Mouse (Mus musculus) right cerebral cortex, postnatal 25 days (tissue): ENCODE data around the gene Chad.

Experiments used
- DNase-seq: peaks from one replicate; pipeline ENCODE4 v3.0.0; 2022

Gene Chad

DNA sequence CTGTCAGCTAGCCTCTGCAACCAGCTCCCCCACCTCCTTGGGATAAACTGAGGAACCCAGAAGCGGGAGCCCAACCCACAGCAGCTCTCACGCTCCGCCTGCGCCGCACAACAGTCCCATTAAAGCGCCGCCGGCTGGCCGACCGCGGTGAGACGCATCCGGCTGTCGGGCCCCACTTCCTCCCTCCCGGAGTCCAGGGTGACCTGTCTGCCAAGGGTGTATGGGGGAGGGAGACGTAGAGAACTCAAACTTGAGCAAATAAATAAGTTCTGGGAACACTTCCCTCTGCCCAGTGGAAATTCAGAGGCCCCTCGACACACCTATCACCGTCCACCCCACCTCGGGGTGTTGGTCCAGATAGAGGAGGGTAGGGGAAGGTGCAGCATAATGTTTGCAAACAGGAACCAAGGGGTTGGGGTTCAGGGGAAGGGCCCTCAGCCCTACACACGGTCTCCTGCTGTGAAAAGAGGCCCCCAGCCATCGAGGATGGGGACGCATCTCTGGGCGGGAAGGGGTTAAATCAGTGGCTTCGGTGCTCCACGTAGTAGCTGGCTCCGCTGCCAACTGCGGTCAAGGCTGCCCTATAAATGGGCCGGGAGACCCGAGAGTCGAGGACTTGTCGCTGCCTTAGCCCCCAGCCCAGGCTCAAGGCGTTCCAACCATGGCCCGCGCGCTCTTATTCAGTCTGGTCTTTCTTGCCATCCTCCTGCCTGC, at the start of gene Chad:
TSS of gene Chad (plus strand) at position 611 of the 714 bp plus-strand sequence.
- no peak for DNase-seq

DNA sequence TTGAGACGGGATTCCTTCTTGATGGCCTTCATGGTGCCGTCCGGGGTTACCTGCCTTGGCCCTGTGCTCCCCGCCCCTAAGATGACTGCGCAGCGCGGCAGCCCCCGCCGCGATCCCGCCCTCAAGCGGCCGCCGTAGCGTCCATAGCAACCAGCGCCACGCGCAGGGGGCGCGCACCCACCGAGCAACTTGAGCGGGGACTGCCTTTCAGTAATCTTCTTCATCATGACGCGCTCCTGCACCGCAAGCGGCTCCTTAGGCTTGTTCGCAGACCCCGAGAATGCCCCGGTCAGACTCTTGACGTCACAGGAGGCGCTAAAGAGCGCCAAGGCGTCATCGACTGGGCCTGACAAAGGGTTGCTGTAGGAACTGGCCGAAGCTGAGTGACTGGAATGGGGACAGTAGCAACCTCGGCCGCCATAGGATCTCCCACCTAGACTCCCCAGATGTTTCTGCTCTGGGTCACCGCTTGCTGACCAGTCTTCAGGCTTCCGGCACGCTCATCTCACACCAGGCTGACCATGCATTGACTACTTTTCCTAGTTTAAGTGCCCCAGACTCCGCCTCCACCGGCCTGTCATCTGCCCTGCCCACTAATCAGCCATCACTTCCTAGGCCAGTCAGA, 43.5 kb upstream of the Chad start, which contains the start of gene Mycbpap:
TSS of gene Mycbpap (minus strand) at position 524 of the 625 bp plus-strand sequence.
- peak; percentile 62 for DNase-seq

DNA sequence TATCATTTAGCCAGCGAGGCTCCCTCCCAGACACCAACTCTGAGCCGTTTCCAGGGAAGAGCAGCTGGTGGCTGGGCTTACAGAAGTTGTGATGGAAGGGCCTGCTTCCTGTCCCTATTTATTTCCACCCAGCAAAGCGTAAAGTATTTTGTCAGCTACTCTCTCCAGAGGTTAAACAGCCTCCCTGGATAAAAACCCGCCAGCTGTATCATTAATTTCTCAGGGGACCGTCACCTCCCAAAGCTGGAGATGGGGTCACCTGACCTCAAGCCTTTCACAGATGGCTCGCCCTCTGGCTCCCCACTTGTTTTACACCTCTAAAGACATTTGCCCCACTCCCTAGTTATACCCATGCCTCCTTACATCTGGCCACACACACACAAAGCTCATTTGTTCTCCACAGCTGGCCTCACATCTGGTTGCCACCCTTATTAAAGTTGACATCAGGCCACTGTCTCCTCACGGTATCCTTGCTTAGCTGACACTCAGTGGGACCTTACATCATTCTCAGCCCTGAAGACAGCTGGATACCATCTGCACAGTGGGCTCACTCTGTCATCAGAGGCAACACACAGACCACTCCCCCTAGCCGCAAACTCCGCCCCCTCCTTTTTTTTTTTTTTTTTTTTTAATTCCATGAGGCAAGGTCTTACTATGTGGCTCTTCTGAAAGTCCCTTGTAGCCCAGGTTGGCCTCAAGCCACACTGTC, 38.5 kb upstream of the Chad start:
- no peak for DNase-seq

DNA sequence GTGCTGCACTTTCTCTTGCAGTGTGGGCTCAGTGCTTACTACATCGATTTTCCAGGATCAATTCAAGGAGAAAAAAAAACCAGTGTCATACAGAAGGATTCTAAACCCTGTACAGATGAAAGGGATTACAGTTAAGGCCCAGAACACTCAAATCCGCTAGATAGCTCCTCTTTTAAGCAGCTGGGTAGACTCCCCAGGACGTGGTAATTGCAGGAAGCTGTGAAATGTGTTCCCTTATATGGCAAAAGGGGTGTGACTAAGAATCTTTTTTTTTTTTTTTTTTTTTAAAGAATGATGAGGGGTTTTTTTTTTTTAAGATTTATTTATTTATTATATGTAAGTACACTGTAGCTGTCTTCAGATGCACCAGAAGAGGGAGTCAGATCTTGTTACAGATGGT, 36.0 kb upstream of the Chad start:
- DNase-seq: no peak

DNA sequence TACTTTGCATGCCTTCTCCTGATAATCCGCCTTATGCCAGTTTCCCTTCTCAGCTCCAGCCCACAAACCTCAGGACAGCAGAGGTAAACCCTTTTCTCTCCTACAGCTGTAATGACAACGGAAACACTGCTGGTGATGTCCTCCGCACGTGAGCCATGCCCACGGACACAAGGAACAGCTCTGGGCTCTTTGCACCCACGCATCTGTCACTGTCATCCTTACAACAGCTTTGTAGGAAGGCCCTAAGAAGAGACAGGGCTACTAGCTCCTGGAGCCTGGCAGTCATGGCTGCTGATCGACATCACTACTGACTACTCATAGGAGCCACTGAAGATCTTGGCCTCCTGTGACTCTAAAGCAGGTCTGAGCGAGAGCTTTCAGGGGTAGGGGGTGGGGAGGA, 31.7 kb upstream of the Chad start:
- peak; percentile 27 for DNase-seq

DNA sequence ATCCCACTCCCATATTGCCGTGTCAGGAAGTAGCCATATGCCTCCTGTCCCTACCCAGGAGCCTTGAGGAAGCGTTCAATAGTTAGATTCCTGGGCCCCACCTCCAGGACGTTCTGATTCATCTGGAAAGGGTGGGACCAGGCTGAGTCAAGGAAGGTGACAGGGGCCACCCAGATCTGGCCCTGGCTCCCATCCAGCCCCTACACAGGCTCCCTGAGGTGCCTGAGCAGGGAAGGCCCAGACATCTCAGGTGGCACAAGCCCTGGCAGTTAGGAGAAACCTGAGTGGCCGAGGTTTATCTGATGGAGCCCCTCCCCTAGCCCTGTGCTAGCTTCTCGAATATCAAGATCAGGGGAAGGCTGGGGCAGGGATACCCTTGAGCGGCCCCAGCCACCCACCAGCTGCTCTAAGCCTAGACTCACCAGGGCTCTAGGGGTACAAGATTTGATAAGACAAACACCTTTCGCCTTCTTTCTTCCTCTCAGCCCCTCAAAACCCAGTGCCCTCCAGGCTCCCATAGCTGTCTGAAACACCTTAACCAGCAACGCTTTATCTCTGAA, 26.0 kb upstream of the Chad start:
- DNase-seq: no peak

DNA sequence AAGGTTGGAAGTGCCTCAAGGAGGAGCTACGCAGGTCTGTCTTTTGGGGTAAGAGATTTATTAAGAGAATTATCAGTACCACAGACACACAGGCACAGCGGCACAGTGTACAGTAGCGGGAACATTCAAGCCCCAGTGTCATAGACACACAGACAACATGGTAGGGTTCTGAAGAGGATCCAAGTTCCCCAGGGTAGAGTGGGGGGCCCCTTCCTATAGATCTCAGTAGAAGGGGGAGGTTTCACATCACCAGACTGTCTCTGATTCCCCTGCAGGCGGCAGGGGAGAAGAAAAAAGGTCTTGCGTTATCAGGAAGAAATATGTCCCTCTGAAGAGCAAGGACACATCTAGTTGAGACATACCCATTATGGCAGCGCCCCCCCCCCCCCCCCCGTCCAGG, 25.1 kb upstream of the Chad start:
- no peak for DNase-seq

DNA sequence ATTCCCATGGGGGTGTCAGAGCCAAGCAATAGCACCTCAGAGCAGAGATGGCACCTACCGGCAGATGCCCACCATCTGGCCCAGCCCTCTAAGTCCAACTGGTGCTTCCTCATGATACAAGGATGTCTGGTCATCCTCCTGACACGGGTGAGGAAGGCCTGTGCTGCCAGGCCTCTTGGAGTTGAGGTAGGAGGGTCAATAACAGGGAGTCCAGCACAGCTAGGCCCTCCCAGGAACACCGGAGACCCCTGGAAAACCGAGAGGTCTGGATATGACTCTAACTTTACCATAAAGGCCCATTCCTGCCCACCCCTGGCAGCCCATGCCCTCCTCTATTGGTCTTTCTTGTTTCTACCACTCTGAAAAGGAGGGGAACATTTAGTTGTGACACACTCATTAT, 22.4 kb upstream of the Chad start:
- DNase-seq: no peak

DNA sequence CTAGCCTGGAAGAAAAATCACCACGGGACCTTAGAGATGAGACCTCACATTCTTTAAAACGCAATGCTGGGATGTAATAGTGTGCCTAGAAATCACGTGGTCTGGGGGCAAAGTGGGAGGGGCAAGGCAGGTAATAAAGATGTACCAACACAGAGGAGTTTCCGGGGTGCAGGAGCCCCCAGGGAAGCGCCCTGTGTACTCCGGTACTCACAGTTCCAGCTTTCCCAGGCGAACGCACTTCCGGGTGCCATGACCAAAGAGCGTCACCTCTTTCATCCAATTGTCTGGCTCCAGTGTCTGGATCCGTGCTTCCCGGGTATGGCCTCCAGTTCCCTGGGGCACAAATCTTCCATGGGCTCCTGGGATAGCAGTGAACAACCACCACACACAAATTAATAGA, 21.5 kb upstream of the Chad start:
- no peak for DNase-seq

DNA sequence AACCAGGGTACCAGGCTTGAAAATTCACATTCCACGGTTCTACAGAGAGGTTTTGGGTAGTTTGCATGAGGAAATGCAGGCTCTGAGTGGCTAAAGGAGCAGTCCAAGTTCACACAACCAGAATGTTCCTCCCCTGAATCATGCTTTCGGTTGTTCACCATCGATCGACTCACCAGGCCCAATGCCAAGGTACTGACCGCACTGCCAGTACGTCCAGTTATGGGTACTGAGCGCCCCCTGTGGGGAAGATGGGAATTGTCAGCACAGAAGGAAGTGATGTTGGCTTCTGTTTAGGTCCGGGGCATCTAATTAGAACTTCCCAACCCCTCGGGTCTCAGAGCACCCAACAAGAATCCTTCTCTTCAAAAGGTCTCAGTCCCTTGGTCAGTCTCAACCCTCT, 20.9 kb upstream of the Chad start:
- peak; percentile 88 for DNase-seq

DNA sequence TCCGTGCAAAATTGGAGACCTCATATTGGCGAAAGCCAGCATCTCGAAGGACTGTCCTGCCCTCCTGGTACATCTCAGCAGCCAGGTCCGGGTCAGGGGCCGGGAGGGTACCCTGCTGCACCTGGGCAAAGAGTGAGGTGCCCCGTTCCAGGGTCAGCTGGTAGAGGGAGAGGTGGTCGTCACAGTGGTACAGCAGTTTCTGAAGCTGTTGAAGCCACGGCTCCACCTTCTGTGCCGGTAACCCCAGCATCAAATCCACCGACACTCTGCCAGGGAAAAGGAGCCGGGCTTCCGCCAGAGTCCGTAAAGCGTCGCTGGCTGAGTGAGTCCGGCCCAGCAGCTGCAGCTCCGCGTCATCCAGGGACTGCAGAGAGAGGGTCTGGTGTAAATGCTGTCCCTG, 20.4 kb upstream of the Chad start:
- DNase-seq: peak; percentile 40

DNA sequence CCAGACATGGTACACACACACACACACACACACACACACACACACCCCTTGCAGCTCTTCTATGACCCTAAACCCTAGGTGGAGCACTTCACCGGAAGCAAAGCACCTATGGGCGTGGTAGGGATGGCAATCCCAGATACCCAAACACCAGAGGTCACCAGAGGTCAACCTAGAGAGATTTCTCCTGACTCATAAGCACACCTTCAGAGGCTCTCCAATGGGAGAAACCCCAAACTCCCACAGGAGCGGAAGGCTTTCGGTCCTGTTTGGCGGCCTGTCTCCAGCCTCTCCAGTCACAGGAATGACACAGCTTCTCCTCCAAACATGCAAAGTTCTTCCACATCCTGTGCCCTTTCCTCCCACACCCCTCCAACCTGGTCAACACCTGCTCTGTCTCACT, 18.5 kb upstream of the Chad start:
- DNase-seq: no peak

DNA sequence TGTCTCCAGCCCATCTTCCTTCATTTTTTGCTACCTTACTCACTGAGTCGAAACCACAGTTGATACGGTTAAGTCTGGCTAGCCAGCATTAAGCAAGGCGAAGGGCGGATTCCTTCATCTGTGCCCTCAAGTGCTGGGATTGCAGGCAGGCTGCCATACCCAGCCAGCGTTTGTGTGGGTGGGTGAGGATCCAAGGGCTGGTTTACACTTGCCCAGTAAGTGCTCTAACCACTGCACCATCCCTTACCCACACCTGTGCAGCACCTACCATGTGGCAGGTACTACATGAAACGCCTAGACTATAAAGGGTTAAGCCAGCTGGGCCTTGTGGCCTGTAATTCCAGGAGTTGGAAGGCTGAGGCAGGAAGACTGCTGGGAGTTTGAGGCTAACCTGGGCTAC, 17.6 kb upstream of the Chad start:
- DNase-seq: no peak

DNA sequence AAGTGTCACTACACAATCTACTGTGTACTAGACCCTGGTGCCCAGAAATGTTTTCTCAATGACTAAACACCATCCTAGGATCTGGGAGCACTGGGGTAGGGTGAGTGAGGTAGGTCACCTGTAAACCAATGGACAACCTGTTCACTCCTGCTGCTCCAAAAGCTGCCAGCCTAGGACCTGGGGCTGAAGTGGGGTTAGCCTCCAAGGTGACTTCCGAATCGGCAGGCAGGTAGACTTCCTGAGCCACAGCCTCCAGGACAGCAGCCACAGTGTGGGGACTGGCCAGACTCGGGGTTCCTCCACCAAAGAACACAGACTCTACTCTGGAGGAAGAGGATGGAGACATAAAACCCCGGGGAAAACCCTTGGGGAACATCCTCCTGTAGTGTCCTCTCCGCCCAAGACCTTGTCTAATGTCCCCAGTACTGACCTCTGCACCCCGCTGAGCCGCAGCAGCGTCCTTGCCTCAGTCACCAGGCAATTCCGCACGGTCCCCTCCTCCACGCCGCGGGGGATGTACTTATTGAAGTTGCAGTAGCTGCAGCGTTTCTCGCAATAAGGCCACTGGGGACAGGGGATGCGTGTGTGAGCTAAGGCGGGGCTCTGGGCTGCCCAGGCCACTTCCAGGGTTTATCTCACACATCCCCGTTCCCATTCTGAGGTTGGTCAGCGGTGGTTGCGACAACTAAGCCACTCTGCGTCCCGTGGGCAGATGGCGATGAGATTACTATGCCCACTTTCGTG, 16.6 kb upstream of the Chad start:
- no peak for DNase-seq

DNA sequence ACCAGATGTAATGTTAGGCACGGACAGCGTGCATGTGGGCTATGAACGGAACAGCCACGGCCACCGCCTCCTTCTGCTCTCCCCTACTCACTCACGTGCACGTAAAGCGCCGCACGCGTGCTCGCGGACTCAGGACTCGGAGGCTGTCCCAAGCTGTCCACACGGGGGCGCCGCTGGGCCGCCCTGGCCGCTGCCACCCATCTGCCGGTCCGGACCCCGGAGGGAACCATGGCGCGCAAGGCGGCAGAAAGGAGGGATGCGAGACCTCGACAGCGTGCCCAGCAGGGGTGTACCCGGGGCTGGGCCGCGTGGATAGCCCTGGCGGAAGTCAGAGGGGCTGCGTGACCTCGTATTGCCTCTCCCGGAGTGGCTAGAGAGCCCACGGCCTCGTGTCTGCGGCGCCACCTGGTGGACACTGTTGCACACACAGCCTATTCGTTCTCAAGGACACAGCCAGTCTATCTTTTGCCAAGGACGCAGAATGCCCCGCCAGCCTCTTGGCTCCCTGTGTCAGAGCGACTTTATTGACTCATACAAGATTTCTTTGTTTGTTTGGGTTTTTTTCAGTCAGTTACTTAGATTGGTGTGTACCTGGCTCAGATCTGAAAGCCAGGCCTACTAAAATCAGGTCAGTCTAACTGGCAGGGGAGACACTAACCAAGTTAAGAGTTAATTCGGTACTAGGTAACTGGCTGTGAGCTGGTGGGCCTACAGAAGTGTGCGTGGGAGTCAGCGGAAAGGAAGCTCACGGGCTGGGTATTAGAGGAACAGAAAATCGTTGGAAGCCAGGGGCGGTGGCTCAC, 15.8 kb upstream of the Chad start, which contains the start of gene Rsad1:
TSS of gene Rsad1 (minus strand) at position 368 of the 803 bp plus-strand sequence.
- peak; percentile 95 for DNase-seq

DNA sequence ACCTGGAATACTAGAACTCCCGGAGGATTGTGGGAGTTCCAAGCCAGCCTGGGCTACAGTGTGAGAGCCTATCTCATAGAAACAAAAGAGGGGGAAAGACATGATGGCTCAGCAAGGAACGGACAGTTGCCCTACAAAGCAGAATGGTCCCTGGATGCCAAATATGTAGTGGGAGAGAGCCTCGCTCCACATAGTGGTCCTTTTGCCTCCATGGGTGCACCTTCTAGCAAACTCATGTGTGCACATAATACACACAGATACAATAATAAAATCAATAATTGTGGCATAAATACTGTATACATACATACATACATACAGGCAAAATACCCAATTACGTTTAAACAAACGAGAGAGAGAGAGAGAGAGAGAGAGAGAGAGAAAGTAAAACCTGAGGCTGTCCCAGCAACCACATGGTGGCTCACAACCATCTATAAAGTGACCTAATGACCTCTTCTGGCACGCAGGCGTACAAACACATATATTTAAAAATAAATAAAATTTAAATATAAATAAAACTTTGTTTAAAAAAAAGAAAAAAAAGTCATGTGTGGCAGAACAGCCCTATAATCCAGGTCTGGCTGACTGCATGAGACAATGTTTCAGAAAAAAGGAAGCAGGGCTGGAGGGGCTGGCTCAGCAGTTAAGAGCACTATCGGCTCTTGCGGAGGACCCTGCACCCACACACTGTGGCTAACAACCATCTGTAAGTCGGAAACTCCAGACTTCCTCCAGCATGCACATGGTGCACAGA, 15.0 kb upstream of the Chad start:
- no peak for DNase-seq

DNA sequence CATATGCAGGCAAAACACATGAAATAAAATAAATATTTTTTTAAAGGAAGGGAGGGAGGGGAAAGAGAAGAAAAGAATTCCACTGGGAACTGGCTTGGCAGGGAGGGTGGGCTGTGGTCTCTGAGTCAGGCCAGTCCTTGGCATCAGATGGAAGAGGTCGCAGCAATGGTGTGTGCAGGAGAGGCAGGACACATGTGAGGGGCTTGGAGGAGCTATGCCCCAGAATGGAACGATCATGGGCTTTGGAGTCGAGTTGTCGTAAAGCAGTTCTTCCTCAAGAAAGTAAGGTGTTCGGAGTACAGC, 14.5 kb upstream of the Chad start:
- no peak for DNase-seq

DNA sequence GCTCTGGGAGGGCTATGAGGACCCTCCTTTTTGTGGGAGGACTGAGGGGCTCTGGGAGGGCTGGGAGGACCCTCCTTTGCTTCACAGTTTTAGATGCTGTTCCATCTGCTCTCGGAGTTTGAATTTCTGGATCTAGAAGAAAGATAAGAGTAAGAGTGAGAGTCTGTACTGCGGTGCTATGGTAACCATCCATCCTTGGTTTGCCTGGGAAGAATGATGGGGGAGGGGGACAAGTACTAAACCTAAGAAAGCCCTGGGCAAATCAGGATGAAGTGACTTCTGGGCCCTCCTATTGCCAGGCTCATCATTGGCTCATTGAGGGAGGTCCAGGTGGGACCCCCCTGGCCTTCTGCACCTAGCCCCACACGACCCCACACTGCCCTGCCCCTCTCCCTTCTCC, 6.6 kb upstream of the Chad start:
- no peak for DNase-seq

DNA sequence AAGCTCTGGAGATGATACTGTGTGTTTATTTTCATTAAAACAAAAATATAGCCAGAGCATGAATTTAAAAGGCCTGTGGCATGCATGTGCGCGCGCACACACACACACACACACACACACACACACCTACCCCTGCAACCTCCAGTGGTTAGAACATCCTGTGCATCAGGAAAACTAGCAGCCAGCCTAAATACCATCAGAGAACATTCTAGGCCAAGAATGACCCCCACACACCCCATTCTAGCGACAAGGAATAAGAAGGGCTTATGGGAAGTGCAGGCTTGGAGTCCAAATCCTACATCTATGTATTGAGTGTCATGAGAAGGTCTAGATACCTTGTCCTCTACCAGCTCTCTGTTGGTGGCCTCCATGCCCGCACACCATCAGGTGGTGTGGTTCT, 1.5 kb upstream of the Chad start:
- DNase-seq: no peak

DNA sequence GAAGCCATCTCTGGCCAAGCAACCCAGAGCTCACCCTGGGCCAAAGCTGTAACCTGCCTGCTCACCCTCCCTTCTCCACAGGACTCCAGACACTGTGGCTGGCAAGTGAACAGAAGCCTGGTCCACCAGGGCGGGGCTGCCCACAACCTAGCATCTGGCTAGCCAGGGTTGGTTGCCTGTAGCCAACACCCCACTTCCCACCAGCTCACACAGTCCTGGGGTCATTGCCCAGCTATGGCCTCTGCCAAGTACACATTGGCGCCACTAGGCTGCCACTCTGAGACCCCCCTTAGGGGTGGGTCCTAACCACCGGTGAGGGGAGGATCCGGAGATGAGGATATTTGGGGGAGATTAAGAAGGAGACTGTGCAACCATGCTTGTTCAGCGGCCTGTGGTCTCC, 1.0 kb upstream of the Chad start:
- no peak for DNase-seq

DNA sequence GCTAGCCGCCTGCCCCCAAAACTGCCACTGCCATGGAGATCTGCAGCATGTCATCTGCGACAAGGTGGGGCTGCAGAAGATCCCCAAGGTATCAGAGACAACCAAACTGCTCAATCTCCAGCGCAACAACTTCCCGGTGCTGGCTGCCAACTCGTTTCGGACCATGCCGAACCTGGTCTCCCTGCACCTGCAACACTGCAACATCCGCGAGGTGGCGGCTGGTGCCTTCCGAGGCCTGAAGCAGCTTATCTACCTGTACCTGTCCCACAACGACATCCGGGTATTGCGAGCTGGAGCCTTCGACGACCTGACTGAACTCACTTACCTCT, 268 bp downstream of the Chad start:
- no peak for DNase-seq

DNA sequence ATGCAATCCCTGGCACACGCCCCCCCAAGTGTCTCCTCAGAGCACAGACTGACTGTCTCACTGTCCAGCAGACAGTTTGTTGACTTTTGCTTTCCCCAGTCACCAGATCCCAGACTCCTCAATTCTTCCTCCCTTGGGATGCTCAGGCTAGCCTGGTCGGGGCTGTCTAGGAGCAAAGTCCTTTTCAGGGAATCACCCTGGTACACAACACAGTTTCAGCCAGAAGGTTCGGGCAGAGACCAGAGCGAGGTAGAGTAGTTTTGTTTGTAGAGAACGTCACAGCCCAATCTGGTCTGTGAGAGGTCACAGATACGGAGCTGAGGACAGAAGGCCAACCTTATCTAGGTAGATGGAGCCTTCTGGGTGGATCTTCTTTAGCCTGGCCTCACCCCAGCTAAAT, 1.7 kb downstream of the Chad start:
- no peak for DNase-seq
